Mouse (Mus musculus) spleen, postnatal 10 days (tissue): ENCODE results near the gene Gpd2.

Experiments used
- DNase-seq, 2 experiments: peaks; one replicate each; pipeline ENCODE4 v3.0.0; 2021 to 2022; ENCODE audit warnings: low spot score in 2 of 2

The Gpd2 gene

GRCm38 (mm10) chr2:57237475-57237919 lies at the start of gene Gpd2:
Gpd2 (plus strand) TSS chr2:57237635.
- no peak for DNase-seq

GRCm38 (mm10) chr2:57188237-57188636 lies 49.2 kb upstream of the Gpd2 start:
- DNase-seq = no peak

GRCm38 (mm10) chr2:57190884-57191283 lies 46.6 kb upstream of the Gpd2 start:
- no peak for DNase-seq

- no peak for DNase-seq
Measured at GRCm38 (mm10) chr2:57199046-57199445, 38.4 kb upstream of the Gpd2 start.

GRCm38 (mm10) chr2:57208472-57209083 lies 28.9 kb upstream of the Gpd2 start:
- DNase-seq = no peak

- DNase-seq = no peak
Measured at GRCm38 (mm10) chr2:57211049-57212001, 26.1 kb upstream of the Gpd2 start.

GRCm38 (mm10) chr2:57213364-57213763 lies 24.1 kb upstream of the Gpd2 start:
- no peak for DNase-seq

- no peak for DNase-seq
Measured at GRCm38 (mm10) chr2:57223288-57224026, 14.0 kb upstream of the Gpd2 start.

GRCm38 (mm10) chr2:57225236-57225635 lies 12.2 kb upstream of the Gpd2 start:
- DNase-seq = no peak

GRCm38 (mm10) chr2:57227425-57227824 lies 10.0 kb upstream of the Gpd2 start:
- no peak for DNase-seq

GRCm38 (mm10) chr2:57229647-57230240 lies 7.7 kb upstream of the Gpd2 start:
- DNase-seq = no peak

GRCm38 (mm10) chr2:57231432-57231831 lies 6.0 kb upstream of the Gpd2 start:
- DNase-seq = no peak

- no peak for DNase-seq
Measured at GRCm38 (mm10) chr2:57232328-57232727, 5.1 kb upstream of the Gpd2 start.

GRCm38 (mm10) chr2:57236246-57236645 lies 1.2 kb upstream of the Gpd2 start:
- no peak for DNase-seq

GRCm38 (mm10) chr2:57237026-57237425 lies 409 bp upstream of the Gpd2 start:
- no peak for DNase-seq

GRCm38 (mm10) chr2:57237920-57238613 lies 632 bp downstream of the Gpd2 start:
- peak; percentile 71 to 88 for DNase-seq

GRCm38 (mm10) chr2:57238614-57239165 lies 1.3 kb downstream of the Gpd2 start:
- peak in 1 of 2 experiments; percentile 65 for DNase-seq

GRCm38 (mm10) chr2:57239356-57239755 lies 1.9 kb downstream of the Gpd2 start:
- DNase-seq = no peak

GRCm38 (mm10) chr2:57243987-57244386 lies 6.6 kb downstream of the Gpd2 start:
- no peak for DNase-seq

- DNase-seq = no peak
Measured at GRCm38 (mm10) chr2:57245721-57246328, 8.4 kb downstream of the Gpd2 start.
